Mouse (Mus musculus) hematopoietic stem cell, adult 5-6 weeks (primary cell): ENCODE results near the gene Rmnd5a. TPM values are rescaled to one million over a fixed set of nuclear protein-coding genes. Genes with fewer than 3 reads are reported as not detected.

ENCODE experiments used
- ATAC-seq, 2 experiments: fragments of 125-278 bp in 1 of 2; replicated peaks in 1 of 2; 2 replicates each; pipeline ENCODE4 v1.8.0; 2016 to 2017; ENCODE audit warnings: inconsistent platforms in 2 of 2, mild to moderate bottlenecking in 2 of 2, moderate number of reproducible peaks in 2 of 2, low read depth in 1 of 2, moderate TSS enrichment in 1 of 2; ENCODE audit not compliant: low FRiP score in 2 of 2, poor library complexity in 2 of 2, severe bottlenecking in 2 of 2, insufficient read depth in 1 of 2, low TSS enrichment in 1 of 2
- total RNA-seq: library from RNA; stranded (forward); fragments of 172-1452, 232-1000 nt; gene quantifications from 2 replicates; pipeline ENCODE4 v1.2.3, GENCODE M21; 2017

Gene Rmnd5a
- total RNA-seq, 1 experiment from 2014 or later = 97.1 TPM

DNA sequence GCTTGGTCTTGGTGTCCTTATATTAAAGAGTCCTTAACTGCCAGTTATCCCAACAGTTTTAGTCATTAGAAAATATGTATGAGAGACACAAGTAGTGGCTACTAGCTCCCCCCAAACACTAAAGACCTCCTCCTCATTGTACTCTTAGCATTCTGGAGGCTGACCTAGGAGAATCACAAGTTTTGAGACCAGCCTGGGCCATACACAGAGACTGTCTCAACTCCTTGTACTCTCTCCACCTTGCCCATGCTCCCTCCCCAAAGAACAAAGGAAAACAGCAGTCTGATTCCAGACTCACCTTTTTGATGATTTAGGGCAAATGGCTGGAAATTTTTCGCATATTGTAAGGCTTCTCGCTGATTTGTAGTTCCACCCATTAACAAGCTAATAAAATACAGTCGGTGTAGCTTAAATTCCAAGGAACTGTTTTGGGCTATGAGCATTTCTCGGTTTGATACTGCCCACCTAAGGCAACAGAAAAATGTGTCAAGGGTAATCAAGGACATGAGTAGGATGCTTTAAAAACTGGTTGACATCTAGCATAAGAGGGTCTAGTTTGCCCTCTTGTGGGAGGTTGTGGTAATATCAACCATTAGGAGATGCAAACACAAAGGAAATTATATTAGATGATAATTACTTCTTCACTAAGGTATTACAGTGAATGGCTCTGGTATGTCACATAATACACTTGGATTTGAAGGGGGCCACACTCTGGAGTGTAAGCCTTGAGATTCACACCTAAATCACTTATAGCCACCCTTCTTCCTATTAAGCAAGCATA, 41.4 kb downstream of the Rmnd5a start:
- no peak; a peak in 1 of 4 replicates for ATAC-seq

- ATAC-seq = no peak
These were observed 43.7 kb downstream of the Rmnd5a start for GRCm38 (mm10) chr6:71396761-71397160.

DNA sequence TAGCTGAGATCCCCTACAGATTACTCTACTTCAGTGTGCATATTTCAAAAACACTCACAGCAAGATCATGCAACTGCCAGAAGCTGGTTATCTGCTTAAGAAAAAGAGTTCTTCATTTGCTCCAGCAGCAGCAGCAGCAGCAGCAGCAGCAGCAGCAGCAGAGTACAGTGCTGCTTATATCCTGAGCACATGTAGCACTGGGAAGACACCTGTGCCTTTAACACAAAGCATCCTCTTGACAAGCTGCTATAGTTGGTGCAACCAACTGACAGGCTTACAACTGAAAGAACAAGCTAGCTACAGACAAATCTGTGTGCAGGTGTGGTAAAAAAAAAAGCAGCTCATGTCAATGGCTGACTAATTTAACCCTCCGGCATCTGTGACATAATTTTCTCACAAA, 44.4 kb downstream of the Rmnd5a start:
- no peak for ATAC-seq

GRCm38 (mm10) chr6:71390496-71390895, 49.9 kb downstream of the Rmnd5a start:
- ATAC-seq = no peak

GRCm38 (mm10) chr6:71381654-71382053, 58.8 kb downstream of the Rmnd5a start:
- no peak for ATAC-seq

- no peak for ATAC-seq
These were observed 63.7 kb downstream of the Rmnd5a start for GRCm38 (mm10) chr6:71376711-71377110.

GRCm38 (mm10) chr6:71374921-71375320, 65.5 kb downstream of the Rmnd5a start:
- ATAC-seq = no peak

DNA sequence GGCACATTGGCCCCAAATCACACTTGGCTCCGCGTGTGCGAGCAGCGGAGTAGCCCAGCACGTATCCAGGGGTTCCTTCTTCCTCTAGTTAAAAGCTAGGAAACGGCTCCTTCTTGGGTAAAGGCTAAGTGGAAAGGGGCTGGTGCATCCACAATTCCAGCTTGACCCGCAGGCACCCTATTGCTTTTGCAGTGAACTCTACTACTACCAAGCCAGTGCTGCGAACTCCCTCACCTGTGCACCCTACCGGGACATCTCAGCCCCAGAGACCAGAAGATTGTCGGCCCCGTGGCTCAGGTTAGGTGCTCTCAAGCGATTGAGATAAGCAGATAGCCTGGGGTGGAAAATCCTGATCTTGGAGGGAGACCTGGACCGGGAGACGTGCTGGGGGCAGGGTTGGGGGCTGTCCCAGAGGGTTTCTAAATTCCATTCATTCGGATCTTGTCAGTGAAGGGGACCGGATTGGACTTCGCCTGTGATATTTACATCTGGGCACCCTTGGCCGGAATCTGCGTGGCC, 66.1 kb downstream of the Rmnd5a start:
- ATAC-seq = no peak

DNA sequence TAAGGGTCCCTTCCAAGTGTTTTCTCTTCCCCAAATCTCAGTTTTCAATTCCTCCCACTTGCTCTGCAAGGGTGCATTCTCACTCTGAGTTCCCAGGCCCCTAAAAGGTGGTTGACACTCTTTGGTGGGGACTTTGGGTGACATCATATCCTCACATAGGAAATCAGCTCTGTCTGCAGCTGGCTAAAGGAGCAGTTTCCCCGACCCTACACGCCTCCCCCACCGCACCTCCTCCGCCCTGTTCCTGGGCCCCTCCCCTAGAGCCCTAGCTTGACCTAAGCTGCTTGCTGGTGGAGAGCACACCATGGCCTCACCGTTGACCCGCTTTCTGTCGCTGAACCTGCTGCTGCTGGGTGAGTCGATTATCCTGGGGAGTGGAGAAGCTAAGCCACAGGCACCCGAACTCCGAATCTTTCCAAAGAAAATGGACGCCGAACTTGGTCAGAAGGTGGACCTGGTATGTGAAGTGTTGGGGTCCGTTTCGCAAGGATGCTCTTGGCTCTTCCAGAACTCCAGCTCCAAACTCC, 67.1 kb downstream of the Rmnd5a start, which contains the start of gene Cd8a:
Gene Cd8a (plus strand): TSS at position 179 of the 527 bp plus-strand sequence.
- no peak for ATAC-seq

DNA sequence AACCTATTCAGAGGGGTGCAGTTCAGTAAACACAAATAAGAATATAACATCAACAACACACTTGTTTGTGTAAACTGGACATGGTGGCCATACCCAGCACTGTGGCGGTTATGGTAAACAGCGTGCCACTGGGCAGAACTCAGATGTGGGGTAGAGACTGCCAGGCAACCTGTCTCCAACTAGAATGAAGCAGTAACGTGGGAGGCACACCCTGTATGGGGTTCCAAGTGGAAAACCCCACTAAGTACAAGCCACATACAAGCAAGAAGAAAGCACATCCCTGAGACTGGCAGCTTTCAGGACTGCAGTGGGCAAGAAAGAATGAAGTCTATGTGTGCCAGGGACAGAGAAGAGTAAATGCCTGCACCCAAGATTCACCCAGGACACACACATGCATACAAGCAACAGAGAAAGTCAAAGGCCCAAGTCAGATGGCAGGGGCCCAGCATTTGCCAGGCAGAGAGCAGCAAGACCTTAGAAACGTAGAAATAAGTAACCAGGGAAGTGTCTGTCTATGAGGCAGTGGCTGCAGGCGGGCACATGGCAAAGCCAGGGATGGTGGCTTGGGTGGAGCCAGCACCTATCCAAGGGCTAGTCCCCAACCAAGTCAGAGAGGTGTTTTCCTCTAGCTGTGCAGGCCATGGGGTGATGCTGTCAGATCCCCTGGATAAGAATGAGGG, 68.3 kb downstream of the Rmnd5a start:
- no peak for ATAC-seq

- no peak for ATAC-seq
These were observed 69.3 kb downstream of the Rmnd5a start for GRCm38 (mm10) chr6:71371085-71371605.

DNA sequence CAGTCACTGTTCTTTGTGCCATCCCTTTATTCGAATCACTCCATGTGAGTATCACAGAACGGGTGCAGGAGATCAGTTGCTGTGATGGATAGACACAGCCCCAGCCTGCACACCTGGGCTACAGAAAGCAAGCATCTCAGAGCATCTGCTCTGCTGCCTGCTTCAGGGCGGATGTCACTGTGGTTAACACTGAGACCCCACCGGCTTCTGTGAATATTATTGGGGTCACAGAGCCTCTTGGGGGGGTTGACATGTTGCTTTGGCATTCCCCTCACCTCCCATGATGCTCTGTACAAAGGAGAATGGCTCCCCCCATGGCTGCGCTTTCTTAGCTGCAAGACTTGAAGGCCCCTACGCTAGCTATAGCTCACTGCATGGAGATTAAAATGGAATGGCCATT, 71.0 kb downstream of the Rmnd5a start:
- ATAC-seq = no peak

- no peak for ATAC-seq
These were observed 76.4 kb downstream of the Rmnd5a start for GRCm38 (mm10) chr6:71363995-71364394.

GRCm38 (mm10) chr6:71361156-71361670, 79.2 kb downstream of the Rmnd5a start:
- no peak for ATAC-seq

DNA sequence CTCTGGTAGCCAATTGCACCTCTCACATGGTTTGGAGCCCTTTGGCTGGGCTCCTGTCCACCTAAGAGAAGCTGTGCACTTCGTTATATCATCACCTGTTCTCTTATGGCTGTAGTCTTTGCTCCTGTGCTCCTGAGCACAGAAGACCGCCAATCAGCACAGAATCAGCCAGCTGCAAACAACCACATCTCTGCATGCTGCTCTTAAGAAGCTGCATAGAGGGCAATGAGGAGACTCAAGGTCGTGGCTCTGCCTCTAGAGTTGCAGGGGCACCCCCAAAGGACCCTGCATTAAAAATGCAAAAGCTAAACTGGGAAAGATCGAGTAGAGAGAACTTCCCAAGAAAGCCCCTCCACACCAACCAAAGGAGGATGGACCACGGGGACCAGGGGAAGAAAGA, 79.7 kb downstream of the Rmnd5a start:
- ATAC-seq = no peak

DNA sequence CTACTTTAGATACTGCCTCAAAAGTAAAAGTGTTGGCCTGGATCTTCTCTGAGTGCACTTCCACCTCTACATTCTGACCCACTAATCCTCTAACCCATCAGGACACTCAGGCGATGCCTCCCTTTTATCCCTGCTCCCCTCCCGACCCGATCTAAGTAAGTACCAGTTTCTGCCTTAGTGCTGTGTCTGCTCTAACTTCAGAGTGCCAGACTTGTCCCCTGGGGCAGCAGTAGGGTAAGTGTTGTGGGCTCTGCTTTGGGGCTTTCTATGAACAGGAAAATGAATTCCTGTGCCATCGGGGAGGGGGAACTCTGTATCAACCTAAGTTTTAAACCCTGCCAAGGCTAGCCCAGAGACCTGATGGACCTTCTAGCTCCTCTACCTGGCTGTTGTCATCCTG, 80.2 kb downstream of the Rmnd5a start:
- no peak for ATAC-seq

- ATAC-seq = no peak
These were observed 82.9 kb downstream of the Rmnd5a start for GRCm38 (mm10) chr6:71357493-71357892.

GRCm38 (mm10) chr6:71353722-71354121, 86.7 kb downstream of the Rmnd5a start:
- ATAC-seq = no peak
